Mouse (Mus musculus) liver, embryonic 15.5 days (tissue): Measurements from ENCODE around the gene Sox13. TPM values are rescaled to one million over a fixed set of nuclear protein-coding genes. Genes with fewer than 3 reads are reported as not detected.
A peak's percentile ranks its signal among the peaks of the same experiment; 100 is the strongest.

Experiments used
- ATAC-seq: fragments of 200-750 bp; cut with Nextera tagmentation; 2 replicates; pipeline ENCODE4 v1.8.0; 2017; ENCODE audit warnings: moderate number of reproducible peaks, mild to moderate bottlenecking, moderate library complexity; ENCODE audit not compliant: insufficient read depth
- H3K27ac ChIP-seq: fragments of 300-500 bp; sonication (generic); replicated peaks from 2 replicates; pipeline ENCODE4 v1.5.1; 2015; ENCODE audit warnings: mild to moderate bottlenecking, inconsistent platforms
- H3K27me3 ChIP-seq: fragments of 300-500 bp; sonication (generic); 2 replicates; pipeline ENCODE4 v1.6.1; 2015; ENCODE audit warnings: mild to moderate bottlenecking, inconsistent platforms
- H3K36me3 ChIP-seq: fragments of 300-500 bp; sonication (generic); replicated peaks from 2 replicates; pipeline ENCODE4 v1.6.1; 2015; ENCODE audit warnings: moderate library complexity, mild to moderate bottlenecking, inconsistent platforms
- H3K4me1 ChIP-seq: fragments of 300-500 bp; sonication (generic); replicated peaks from 2 replicates; pipeline ENCODE4 v1.6.1; 2015; ENCODE audit warnings: inconsistent platforms
- H3K4me2 ChIP-seq: fragments of 300-500 bp; sonication (generic); 2 replicates; pipeline ENCODE4 v1.6.1; 2015; ENCODE audit warnings: moderate library complexity, mild to moderate bottlenecking, inconsistent platforms
- H3K4me3 ChIP-seq: fragments of 300-500 bp; sonication (generic); replicated peaks from 2 replicates; pipeline ENCODE4 v1.5.1; 2015; ENCODE audit warnings: mild to moderate bottlenecking, inconsistent platforms
- H3K9ac ChIP-seq: fragments of 300-500 bp; sonication (generic); 2 replicates; pipeline ENCODE4 v1.6.1; 2015; ENCODE audit warnings: moderate library complexity, mild to moderate bottlenecking, inconsistent platforms
- H3K9me3 ChIP-seq: fragments of 300-500 bp; sonication (generic); replicated peaks from 2 replicates; pipeline ENCODE4 v1.6.1; 2016; ENCODE audit warnings: inconsistent platforms
- WGBS: fragments of 180-500 bp; shearing (Covaris S2); methylation state at CpG from one replicate; pipeline ENCODE4 v1.1.7; 2015; ENCODE audit warnings: mixed read lengths; ENCODE audit not compliant: insufficient replicate concordance; 5-methylcytosine and 5-hydroxymethylcytosine counted together
- polyA plus RNA-seq: library from polyadenylated mRNA; unstranded; fragments of >200 nt; fragmentation: Nextera tagmentation; extraction: Ambion mirVana; gene quantifications from 2 replicates; pipeline ENCODE4 v1.2.1, GENCODE M21; 2015

Gene Sox13
- polyA plus RNA-seq, 1 experiment from 2014 or later, result 1.6 TPM

DNA sequence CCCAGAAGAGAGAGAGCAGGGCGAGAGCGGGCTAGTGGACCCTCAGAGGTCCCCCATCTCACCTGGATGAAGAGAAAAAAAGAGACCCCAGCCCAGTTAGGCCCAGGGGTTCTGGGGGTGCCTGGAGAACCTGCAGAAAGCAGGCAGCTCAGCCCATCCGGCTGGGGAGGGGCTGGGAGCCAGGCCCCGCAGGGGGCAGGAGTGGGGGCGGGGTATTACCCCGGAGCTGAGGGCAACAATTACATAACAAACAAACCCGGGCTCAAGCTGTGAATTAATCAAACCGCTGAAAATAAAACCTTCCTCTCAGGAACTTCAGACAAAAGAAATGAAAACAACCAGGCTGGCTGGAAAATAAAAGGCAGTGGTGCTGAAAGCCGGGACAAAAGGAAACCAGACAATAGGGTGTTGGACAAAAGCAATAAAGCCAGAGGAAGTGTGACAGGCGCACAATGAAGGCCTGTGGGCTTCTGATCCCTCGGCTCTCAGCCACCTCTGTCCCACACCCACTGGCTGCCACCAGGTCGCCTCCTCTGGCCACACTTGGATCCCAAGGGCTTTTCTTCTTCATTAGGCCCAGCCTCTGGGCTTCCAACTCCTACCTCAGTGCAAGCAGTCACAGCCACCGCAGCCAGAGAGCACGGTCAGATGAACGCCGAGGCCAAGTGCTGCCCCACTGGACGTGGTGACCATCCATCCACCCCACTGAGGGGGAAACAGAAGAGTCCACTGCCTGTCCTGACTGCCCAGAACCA is 26.5 kb downstream of the Sox13 start:
- 0 out of 2 replicates have a peak, but pooled peaks cover 2% of the 10 kb centered on the region for H3K4me1 ChIP-seq
- no peaks in the 10 kb centered on the region for H3K9me3 ChIP-seq
- no peak overlapping the region for H3K4me2 ChIP-seq
- no peak overlapping the region for H3K27ac ChIP-seq
- no peak for ATAC-seq
- no peaks in the 10 kb centered on the region for H3K36me3 ChIP-seq
- WGBS, result 28% methylated on average over 17 of the region's 17 CpGs
- no peak overlapping the region for H3K9ac ChIP-seq
- no peak overlapping the region for H3K4me3 ChIP-seq
- H3K27me3 ChIP-seq, result no peaks in the 10 kb centered on the region

DNA sequence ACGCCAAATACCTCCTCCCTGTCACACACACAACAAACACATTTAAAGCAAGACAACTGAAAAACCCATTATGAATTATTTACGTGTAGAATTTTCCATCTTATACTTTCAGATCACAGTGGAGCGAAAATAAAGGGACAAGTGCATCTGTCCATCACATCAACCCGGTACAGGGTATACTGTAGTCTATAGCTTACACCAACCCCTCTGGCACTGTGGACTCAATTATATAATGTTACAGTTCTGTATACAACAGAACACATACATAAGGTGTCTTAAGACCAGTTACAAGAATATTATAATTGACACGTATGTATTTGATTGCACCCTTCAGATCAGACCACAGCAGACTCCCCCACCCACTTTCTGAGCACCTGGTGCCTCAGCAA is 27.1 kb downstream of the Sox13 start:
- no peaks in the 10 kb centered on the region for H3K9me3 ChIP-seq
- no peak for ATAC-seq
- no peak overlapping the region for H3K4me2 ChIP-seq
- 62% methylated on average over 5 of the region's 5 CpGs for WGBS
- H3K27ac ChIP-seq, result no peak overlapping the region
- H3K4me3 ChIP-seq, result no peak overlapping the region
- H3K4me1 ChIP-seq, result 0 out of 2 replicates have a peak, but pooled peaks cover 2% of the 10 kb centered on the region
- no peak overlapping the region for H3K9ac ChIP-seq
- H3K27me3 ChIP-seq, result no peaks in the 10 kb centered on the region
- H3K36me3 ChIP-seq, result no peaks in the 10 kb centered on the region

DNA sequence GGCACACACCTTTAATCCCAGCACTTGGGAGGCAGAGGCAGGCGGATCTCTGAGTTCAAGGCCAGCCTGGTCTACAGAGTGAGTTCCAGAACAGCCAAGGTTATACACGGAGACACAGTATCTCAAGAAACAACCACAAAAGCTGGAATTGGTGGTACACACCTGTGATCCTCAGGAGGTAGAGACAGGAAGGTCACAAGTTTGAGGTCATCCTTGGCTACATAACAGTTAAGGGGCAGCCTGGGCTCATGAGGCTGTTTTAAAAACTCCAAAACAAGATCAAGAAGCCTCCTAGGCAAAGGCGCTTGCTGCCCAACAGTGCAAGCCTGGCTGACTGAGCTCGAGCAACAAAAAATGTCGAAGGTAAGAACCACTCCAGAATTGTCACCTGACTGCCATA is 27.5 kb downstream of the Sox13 start:
- no peak overlapping the region for H3K27ac ChIP-seq
- no peak overlapping the region for H3K4me2 ChIP-seq
- no peak overlapping the region for H3K4me3 ChIP-seq
- H3K9me3 ChIP-seq, result no peaks in the 10 kb centered on the region
- no peaks in the 10 kb centered on the region for H3K27me3 ChIP-seq
- no peak for ATAC-seq
- H3K4me1 ChIP-seq, result 0 out of 2 replicates have a peak, but pooled peaks cover 2% of the 10 kb centered on the region
- no peaks in the 10 kb centered on the region for H3K36me3 ChIP-seq
- H3K9ac ChIP-seq, result no peak overlapping the region
- WGBS, result 70% methylated on average over 5 of the region's 5 CpGs

DNA sequence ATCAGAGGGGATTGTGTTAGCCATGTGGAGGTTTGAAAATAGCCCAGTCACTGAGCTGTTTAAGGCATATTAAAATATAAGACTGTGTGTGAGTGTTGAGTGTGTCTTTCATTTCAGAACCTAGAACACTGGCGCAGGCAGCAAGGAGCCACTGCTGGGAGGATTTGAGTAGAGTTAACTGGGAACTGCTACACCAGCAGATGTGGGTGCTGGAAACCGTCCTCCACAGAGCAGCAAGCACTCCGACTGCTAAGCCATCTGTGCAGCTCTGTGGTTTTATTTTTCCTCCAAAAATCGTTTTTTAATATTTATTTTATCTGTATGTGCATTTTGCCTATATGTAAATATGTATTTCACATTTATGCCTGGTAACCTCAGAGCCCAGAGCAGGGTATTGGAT is 29.5 kb downstream of the Sox13 start:
- H3K27ac ChIP-seq, result no peak overlapping the region
- 0 out of 2 replicates have a peak, but pooled peaks cover 2% of the 10 kb centered on the region for H3K4me1 ChIP-seq
- no peaks in the 10 kb centered on the region for H3K27me3 ChIP-seq
- H3K4me2 ChIP-seq, result no peak overlapping the region
- no peaks in the 10 kb centered on the region for H3K36me3 ChIP-seq
- no peak overlapping the region for H3K9ac ChIP-seq
- no peak overlapping the region for H3K4me3 ChIP-seq
- WGBS, result 49% methylated on average over 4 of the region's 4 CpGs
- no peak for ATAC-seq
- H3K9me3 ChIP-seq, result no peaks in the 10 kb centered on the region

DNA sequence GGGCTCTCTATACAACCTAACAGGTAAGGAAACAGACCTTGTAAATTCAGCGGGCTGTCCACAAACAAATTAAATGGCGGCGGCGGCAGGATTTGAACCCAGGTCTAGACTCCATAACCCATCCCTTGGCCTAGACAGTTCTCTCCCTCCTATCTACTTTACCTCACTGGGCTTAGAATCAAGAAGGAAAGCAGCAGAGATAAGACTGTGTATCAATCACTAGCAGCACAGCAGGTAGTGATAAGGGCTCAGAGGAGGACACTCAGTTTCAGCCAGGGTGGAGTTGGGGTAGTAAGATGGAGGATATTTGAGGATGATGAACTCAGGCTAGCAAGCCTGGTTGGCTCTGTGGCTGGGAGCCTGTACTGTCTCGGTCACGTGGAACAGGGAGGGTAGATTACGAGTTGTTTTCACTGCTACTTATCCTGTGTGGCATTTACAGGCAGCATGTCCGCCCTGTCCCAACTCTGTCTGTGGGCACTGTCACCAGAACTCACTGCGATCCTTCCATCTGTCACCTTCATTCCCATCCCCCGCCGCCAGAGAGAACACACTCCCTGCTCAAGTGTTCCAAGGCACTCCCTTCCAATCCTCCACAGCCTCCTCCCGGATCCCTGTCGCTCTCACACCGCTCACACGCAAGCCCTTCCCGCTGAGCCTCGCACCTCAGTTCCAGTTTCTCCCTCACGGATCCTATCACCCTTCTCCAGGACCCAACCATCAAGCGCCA is 36.5 kb downstream of the Sox13 start:
- H3K27ac ChIP-seq, result no peak overlapping the region
- H3K9me3 ChIP-seq, result no peaks in the 10 kb centered on the region
- no peak overlapping the region for H3K9ac ChIP-seq
- no peaks in the 10 kb centered on the region for H3K36me3 ChIP-seq
- no peak overlapping the region for H3K4me2 ChIP-seq
- 68% methylated on average over 19 of the region's 19 CpGs for whole genome bisulfite sequencing
- H3K27me3 ChIP-seq, result no peaks in the 10 kb centered on the region
- H3K4me1 ChIP-seq, result peaks cover 5% of the 10 kb centered on the region; the same call in 1 of the 2 replicates
- H3K4me3 ChIP-seq, result no peak overlapping the region
- no peak for ATAC-seq

DNA sequence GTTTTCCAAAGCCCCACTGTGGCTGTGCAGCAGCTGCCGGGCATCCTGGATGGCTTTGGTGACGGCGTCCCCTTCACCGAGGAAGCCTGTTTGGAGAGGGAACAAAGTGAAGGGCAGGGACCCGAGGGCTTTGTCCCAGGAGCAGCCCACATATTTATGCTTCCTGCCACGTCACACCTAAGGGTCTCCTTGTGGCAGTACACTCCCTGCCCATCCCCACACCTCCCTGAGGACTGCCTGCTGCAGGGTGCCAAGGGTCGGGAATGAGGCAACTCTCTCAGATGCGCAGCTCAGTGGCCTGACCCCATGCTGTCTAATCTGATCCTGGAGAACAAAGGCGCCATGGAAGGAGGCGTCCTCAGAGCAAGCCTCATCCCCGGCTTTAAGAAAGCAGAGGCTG is 38.0 kb downstream of the Sox13 start:
- 66% methylated on average over 11 of the region's 11 CpGs for WGBS
- Histone ChIP-seq H3K27me3 (no peaks in the 10 kb centered on the region), H3K36me3 (no peaks in the 10 kb centered on the region), H3K27ac (no peak overlapping the region), H3K4me3 (no peak overlapping the region), H3K4me2 (0 out of 2 replicates have a peak overlapping the region, but pooled peaks have one; percentile 30), H3K9me3 (no peaks in the 10 kb centered on the region), H3K4me1 (peaks cover 5% of the 10 kb centered on the region; the same call in 1 of the 2 replicates), H3K9ac (no peak overlapping the region)
- ATAC-seq, result no peak

DNA sequence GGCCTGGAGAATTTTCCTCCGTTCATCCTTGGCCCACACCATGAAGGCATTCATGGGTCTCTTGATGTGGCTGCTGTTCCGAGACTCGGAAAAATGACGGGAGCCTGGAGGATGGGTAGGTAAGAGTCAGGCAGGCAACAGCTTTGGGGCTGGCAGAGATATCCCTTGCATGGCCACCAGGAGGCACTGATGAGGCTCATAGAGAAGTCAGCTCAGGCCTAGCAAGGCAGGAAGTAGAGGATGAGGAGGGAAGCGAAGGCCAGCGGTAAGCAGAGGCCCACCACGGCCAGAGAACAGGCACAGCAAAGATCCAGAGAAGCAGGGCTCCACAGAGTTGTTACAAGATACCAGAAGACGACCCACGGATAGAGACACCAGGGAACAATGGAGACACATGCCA is 38.7 kb downstream of the Sox13 start:
- no peak for ATAC-seq
- H3K4me3 ChIP-seq, result no peak overlapping the region
- H3K36me3 ChIP-seq, result no peaks in the 10 kb centered on the region
- H3K4me2 ChIP-seq, result peak overlapping the region; percentile 30; the same call in 1 of the 2 replicates
- WGBS, result 29% methylated on average over 9 of the region's 9 CpGs
- no peak overlapping the region for H3K9ac ChIP-seq
- peaks cover 5% of the 10 kb centered on the region; the same call in 1 of the 2 replicates for H3K4me1 ChIP-seq
- H3K27ac ChIP-seq, result no peak overlapping the region
- no peaks in the 10 kb centered on the region for H3K9me3 ChIP-seq
- no peaks in the 10 kb centered on the region for H3K27me3 ChIP-seq

DNA sequence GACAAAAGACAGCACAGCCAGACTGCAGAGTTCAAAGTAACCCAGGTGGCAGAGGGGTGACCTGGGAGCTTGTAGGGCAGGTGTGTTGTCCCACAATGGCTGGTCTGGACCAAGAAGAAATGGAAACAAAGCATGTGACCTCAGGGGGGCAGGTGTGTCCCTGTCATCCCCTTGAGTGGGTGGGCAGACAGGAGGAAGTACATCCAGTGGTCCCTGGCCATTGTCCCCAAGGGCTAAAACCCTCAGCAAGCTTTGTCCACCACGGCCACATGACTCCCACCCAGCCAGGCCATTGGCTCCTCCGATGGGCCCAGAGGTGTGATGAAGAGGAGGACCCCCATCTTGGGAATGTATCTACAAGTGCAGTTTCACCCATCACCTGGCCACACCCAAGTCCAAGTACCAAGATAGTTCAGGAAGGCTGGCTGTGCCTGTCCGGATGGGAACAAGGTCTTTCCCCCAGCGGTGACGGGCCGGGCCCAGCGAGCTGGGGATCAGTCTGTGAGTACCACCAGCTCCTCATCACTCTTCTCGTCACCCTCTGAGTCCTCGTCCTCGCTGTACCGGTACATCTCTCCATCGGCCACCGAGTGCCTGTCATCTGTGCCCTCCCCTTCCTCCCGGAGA is 40.9 kb downstream of the Sox13 start:
- no peak for ATAC-seq
- no peak overlapping the region for H3K4me2 ChIP-seq
- no peak overlapping the region for H3K4me3 ChIP-seq
- no peak overlapping the region for H3K9ac ChIP-seq
- no peak overlapping the region for H3K27ac ChIP-seq
- H3K9me3 ChIP-seq, result no peaks in the 10 kb centered on the region
- H3K4me1 ChIP-seq, result peaks cover 14% of the 10 kb centered on the region; the same call in 1 of the 2 replicates
- 74% methylated on average over 14 of the region's 14 CpGs for WGBS
- H3K27me3 ChIP-seq, result no peaks in the 10 kb centered on the region
- no peaks in the 10 kb centered on the region for H3K36me3 ChIP-seq

DNA sequence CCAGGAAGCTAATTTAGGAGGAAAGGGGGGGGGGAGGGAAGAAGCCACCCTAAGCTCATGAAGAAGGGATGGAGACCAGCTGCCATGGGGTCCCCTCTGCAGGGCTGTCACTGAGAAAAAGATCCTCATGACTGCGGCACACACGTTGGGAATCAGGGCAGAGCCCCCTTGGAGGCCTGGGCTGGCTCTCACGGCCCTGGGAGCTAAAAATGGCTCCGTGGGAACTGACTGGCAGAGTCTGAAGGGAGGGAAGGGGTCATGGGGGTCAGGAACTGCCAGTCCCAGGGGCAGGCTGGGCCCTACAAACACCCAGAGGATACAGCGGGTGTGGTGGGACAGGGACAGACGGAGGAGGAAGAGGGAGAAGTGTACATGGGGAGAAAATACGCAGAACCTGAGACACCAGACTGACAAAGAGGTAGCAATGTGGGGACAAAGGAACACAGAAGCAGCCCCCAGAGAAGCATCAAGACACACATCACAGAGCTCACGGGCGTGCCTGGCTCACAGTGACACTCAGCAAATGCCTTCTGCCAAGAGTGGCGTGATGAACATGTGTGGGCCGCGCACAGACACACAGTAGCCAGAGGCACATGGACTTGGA is 41.5 kb downstream of the Sox13 start:
- no peak overlapping the region for H3K4me3 ChIP-seq
- H3K9ac ChIP-seq, result no peak overlapping the region
- H3K36me3 ChIP-seq, result no peaks in the 10 kb centered on the region
- H3K4me1 ChIP-seq, result peaks cover 14% of the 10 kb centered on the region; the same call in 1 of the 2 replicates
- WGBS, result 58% methylated on average over 12 of the region's 12 CpGs
- H3K27ac ChIP-seq, result no peak overlapping the region
- no peaks in the 10 kb centered on the region for H3K9me3 ChIP-seq
- no peak overlapping the region for H3K4me2 ChIP-seq
- no peak for ATAC-seq
- no peaks in the 10 kb centered on the region for H3K27me3 ChIP-seq

DNA sequence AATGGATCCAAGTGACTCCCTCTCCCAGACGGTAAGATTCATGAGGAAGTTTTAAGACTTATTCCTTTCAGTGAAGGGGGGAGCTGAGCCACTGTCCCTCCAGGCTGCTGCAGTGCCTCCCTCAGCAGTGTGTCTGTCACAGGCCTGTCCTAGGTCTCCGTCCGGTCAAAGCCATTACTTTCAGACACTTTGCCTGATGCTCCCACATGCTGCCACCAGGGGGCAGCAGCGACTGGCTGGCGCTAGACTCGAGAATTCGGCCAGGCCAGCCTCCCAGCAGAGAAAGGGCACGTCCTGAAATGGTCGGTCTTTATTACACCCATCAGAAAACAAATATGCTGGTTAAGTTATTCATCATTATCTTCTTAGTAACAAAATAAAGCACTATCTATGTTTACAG is 42.2 kb downstream of the Sox13 start:
- ATAC-seq, result no peak
- Histone ChIP-seq H3K4me2 (no peak overlapping the region), H3K9ac (no peak overlapping the region), H3K27me3 (no peaks in the 10 kb centered on the region), H3K4me3 (no peak overlapping the region), H3K27ac (no peak overlapping the region), H3K9me3 (no peaks in the 10 kb centered on the region), H3K4me1 (peaks cover 14% of the 10 kb centered on the region; the same call in 1 of the 2 replicates), H3K36me3 (no peaks in the 10 kb centered on the region)
- 14% methylated on average over 9 of the region's 9 CpGs for WGBS
